ENCODE assay signal across 9 mouse cellular contexts in genomic region chr4:134252911-134253721, GRCm38 (mm10). TPM values are rescaled to one million over a fixed set of nuclear protein-coding genes. Genes with fewer than 3 reads are reported as not detected.
DNase-seq lines count a peak whose midpoint lies in the region; ATAC-seq and TF ChIP-seq lines count a peak whose summit lies in the region.
"Had no signal": no experiment of that assay in that cellular context is flagged by ENCODE, and none has a peak within 500 bp of the region (broad histone marks: within the 10 kb centered on the region; RNA-seq: fewer than 3 reads in every experiment).

No protein-coding gene starts in this region.

- ATAC-seq in heart, embryonic 13.5 days (ENCODE audit: extremely low read depth, insufficient number of reproducible peaks, low FRiP score, low TSS enrichment) = no peak
- no peak for ATAC-seq in forebrain, embryonic 13.5 days
- ATAC-seq in kidney, postnatal 0 days (replicated peaks; ENCODE audit: low FRiP score, low read depth) = no peak
- no peak for ATAC-seq in CD4-positive, CD25-positive, alpha-beta regulatory T cell, adult 4 months

- DNase-seq in heart, postnatal 14 days = no peak
- peak; percentile 41 for DNase-seq in kidney, postnatal 0 days (ENCODE audit: low spot score)
- no peak for DNase-seq in cerebellum, postnatal 14 days
- no peak for DNase-seq in right cerebral cortex, postnatal 36 days (ENCODE audit: low spot score in 2 of 2)
- DNase-seq: cerebellum, adult 9-11 months had no signal

- H3K4me1 ChIP-seq in heart, embryonic 13.5 days = peaks cover 88% of the 10 kb centered on the region
- H3K4me1 ChIP-seq in forebrain, embryonic 13.5 days = peaks cover 64% of the 10 kb centered on the region
- peaks cover 37% of the 10 kb centered on the region for H3K4me1 ChIP-seq in kidney, postnatal 0 days (replicated peaks; ENCODE audit: insufficient read depth, low read length)

- no peak for TF ChIP-seq POLR2A in myocyte (IDR thresholded peaks at IDR 0.05; ENCODE audit: insufficient read length, low read depth)

- peak overlapping the region; percentile 96 for H3K4me2 ChIP-seq in heart, embryonic 13.5 days
- peak overlapping the region; percentile 26; the same call in 1 of the 2 replicates for H3K4me2 ChIP-seq in forebrain, embryonic 13.5 days
- peak overlapping the region; percentile 85 for H3K4me2 ChIP-seq in kidney, postnatal 0 days (ENCODE audit: low read length)
- H3K4me2 ChIP-seq in myocyte (ENCODE audit: low read depth) = peak overlapping the region; percentile 32

- H3K27ac ChIP-seq in heart, embryonic 13.5 days (replicated peaks) = peak overlapping the region; percentile 58
- H3K27ac ChIP-seq in forebrain, embryonic 13.5 days = no peak overlapping the region
- H3K27ac ChIP-seq in kidney, postnatal 0 days = peak overlapping the region; percentile 77

- H3K79me2 ChIP-seq in myocyte (ENCODE audit: control insufficient read depth, insufficient read depth) = no peaks in the 10 kb centered on the region

- H3K9ac ChIP-seq in heart, embryonic 13.5 days = peak overlapping the region; percentile 77
- 0 out of 2 replicates have a peak overlapping the region, but pooled peaks have one; percentile 31 for H3K9ac ChIP-seq in forebrain, embryonic 13.5 days
- H3K9ac ChIP-seq in kidney, postnatal 0 days (ENCODE audit: low read depth, low read length) = peak overlapping the region; percentile 49; the same call in 1 of the 2 replicates

- no peak for TF ChIP-seq CTCF in kidney, postnatal 0 days (IDR thresholded peaks at IDR 0.05; ENCODE audit: low read depth)

- intact Hi-C loops in heart, postnatal 14 days (cut with DNase I) = loop anchor here (10.0 kb wide), 1 partner anchor 222 kb away; no protein-coding TSS in a partner anchor

- peaks cover 69% of the 10 kb centered on the region for H3K27me3 ChIP-seq in heart, embryonic 13.5 days (replicated peaks)
- peaks cover 87% of the 10 kb centered on the region for H3K27me3 ChIP-seq in forebrain, embryonic 13.5 days
- H3K27me3 ChIP-seq in kidney, postnatal 0 days (ENCODE audit: insufficient read depth, low read length) = peaks cover 26% of the 10 kb centered on the region
- peaks cover 64% of the 10 kb centered on the region for H3K27me3 ChIP-seq in myocyte (ENCODE audit: control insufficient read depth, insufficient read depth, insufficient read length)

- H3K9me3 ChIP-seq in heart, embryonic 13.5 days = no peaks in the 10 kb centered on the region
- H3K9me3 ChIP-seq in forebrain, embryonic 13.5 days (replicated peaks) = no peaks in the 10 kb centered on the region
- no peaks in the 10 kb centered on the region for H3K9me3 ChIP-seq in kidney, postnatal 0 days (replicated peaks; ENCODE audit: low read length)

- H3K4me3 ChIP-seq in heart, embryonic 13.5 days = peak overlapping the region; percentile 60
- peak overlapping the region; percentile 15 for H3K4me3 ChIP-seq in forebrain, embryonic 13.5 days
- peak overlapping the region; percentile 42 for H3K4me3 ChIP-seq in kidney, postnatal 0 days (replicated peaks; ENCODE audit: low read depth, low read length)
- no peak overlapping the region for H3K4me3 ChIP-seq in myocyte

- H3K36me3 ChIP-seq in heart, embryonic 13.5 days = no peaks in the 10 kb centered on the region
- H3K36me3 ChIP-seq in forebrain, embryonic 13.5 days (ENCODE audit: poor library complexity, severe bottlenecking) = no peaks in the 10 kb centered on the region
- no peaks in the 10 kb centered on the region for H3K36me3 ChIP-seq in kidney, postnatal 0 days (ENCODE audit: insufficient read depth, low read length)
- no peaks in the 10 kb centered on the region for H3K36me3 ChIP-seq in myocyte (ENCODE audit: control insufficient read depth, insufficient read depth)

- 26% methylated on average over 15 of the region's 15 CpGs for WGBS in heart, embryonic 13.5 days
- 13% methylated on average over 15 of the region's 15 CpGs for WGBS in forebrain, embryonic 13.5 days
- WGBS in kidney, postnatal 0 days = 21% methylated on average over 15 of the region's 15 CpGs

- H3ac ChIP-seq in myocyte (ENCODE audit: control insufficient read depth, insufficient read length) = no peak overlapping the region

TF ChIP-seq in myocyte, 11 proteins besides CTCF, POLR2A, EP300 and RAD21:
- no peak for TF ChIP-seq TCF3 (IDR thresholded peaks at IDR 0.05; ENCODE audit: insufficient read length, low read depth)
- TF ChIP-seq SRF (IDR thresholded peaks at IDR 0.05; ENCODE audit: control insufficient read depth, insufficient read length, low read depth) = no peak
- TF ChIP-seq E2F4 (IDR thresholded peaks at IDR 0.05; ENCODE audit: insufficient read depth) = no peak
- no peak for TF ChIP-seq MYOG (IDR thresholded peaks at IDR 0.05; ENCODE audit: control insufficient read depth in 1 of 3, insufficient read depth in 1 of 3, insufficient read length in 2 of 3, low read depth in 2 of 3)
- TF ChIP-seq USF1 (IDR thresholded peaks at IDR 0.05; ENCODE audit: low read depth) = no peak
- TF ChIP-seq CEBPB (IDR thresholded peaks at IDR 0.05; ENCODE audit: insufficient read depth, poor library complexity, severe bottlenecking) = no peak
- no peak for TF ChIP-seq POLR2AphosphoS2 (IDR thresholded peaks at IDR 0.05; ENCODE audit: insufficient read length, low read depth)
- no peak for TF ChIP-seq MYOD1 (IDR thresholded peaks at IDR 0.05; ENCODE audit: control insufficient read depth in 1 of 3, insufficient read length in 2 of 3, low read depth in 2 of 3)
- no peak for TF ChIP-seq MAX (IDR thresholded peaks at IDR 0.05; ENCODE audit: low read depth)
- TF ChIP-seq REST (IDR thresholded peaks at IDR 0.05; ENCODE audit: insufficient read depth, insufficient read length) = no peak
- no peak for TF ChIP-seq TCF12 (IDR thresholded peaks at IDR 0.05; ENCODE audit: insufficient read depth, poor library complexity, severe bottlenecking)

RNA-seq across cellular contexts. Expression of gene Grrp1, which starts 0.8 kb away (rescaled TPM):
- 4.3 and 5.0 TPM in 2 replicates for polyA plus RNA-seq in heart, embryonic 13.5 days (2015; fragmentation: Nextera tagmentation; extraction: Ambion mirVana)
- total RNA-seq in heart, postnatal 14 days (2021) = 10 to 100 TPM in 1 of 2 experiments, 1 to 10 TPM in 1; 8.6 to 13.8 TPM
- 4.7 and 5.1 TPM in 2 replicates for polyA plus RNA-seq in forebrain, embryonic 13.5 days (2015; fragmentation: Nextera tagmentation; extraction: Ambion mirVana)
- polyA plus RNA-seq in kidney, postnatal 0 days (2015; fragmentation: Nextera tagmentation; extraction: Ambion mirVana) = 10.8 and 12.3 TPM in 2 replicates
- 0.17 TPM for polyA plus RNA-seq in myocyte (2012; fragmentation: generic; extraction: Trizol)
- not detected for polyA plus RNA-seq in CD4-positive, CD25-positive, alpha-beta regulatory T cell, adult 4 months (2017; shearing (Covaris generic))

RNA-seq across cellular contexts. Expression of gene Gm30191, which starts 6.4 kb away (rescaled TPM):
- not detected in 2 replicates for polyA plus RNA-seq in heart, embryonic 13.5 days (2015; fragmentation: Nextera tagmentation; extraction: Ambion mirVana)
- not detected for total RNA-seq in heart, postnatal 14 days (2021)
- polyA plus RNA-seq in forebrain, embryonic 13.5 days (2015; fragmentation: Nextera tagmentation; extraction: Ambion mirVana) = not detected in 2 replicates
- not detected in 2 replicates for polyA plus RNA-seq in kidney, postnatal 0 days (2015; fragmentation: Nextera tagmentation; extraction: Ambion mirVana)
- not detected for polyA plus RNA-seq in myocyte (2012; fragmentation: generic; extraction: Trizol)
- polyA plus RNA-seq in CD4-positive, CD25-positive, alpha-beta regulatory T cell, adult 4 months (2017; shearing (Covaris generic)) = not detected

RNA-seq across cellular contexts. Expression of gene Zfp593, which starts 7.7 kb away (rescaled TPM):
- polyA plus RNA-seq in heart, embryonic 13.5 days (2015; fragmentation: Nextera tagmentation; extraction: Ambion mirVana) = 9.2 and 9.9 TPM in 2 replicates
- 1 to 10 TPM; 2.4 to 3.3 TPM for total RNA-seq in heart, postnatal 14 days (2021)
- 16.6 and 17.2 TPM in 2 replicates for polyA plus RNA-seq in forebrain, embryonic 13.5 days (2015; fragmentation: Nextera tagmentation; extraction: Ambion mirVana)
- 14.0 and 16.3 TPM in 2 replicates for polyA plus RNA-seq in kidney, postnatal 0 days (2015; fragmentation: Nextera tagmentation; extraction: Ambion mirVana)
- 15.7 TPM for polyA plus RNA-seq in myocyte (2012; fragmentation: generic; extraction: Trizol)
- polyA plus RNA-seq in CD4-positive, CD25-positive, alpha-beta regulatory T cell, adult 4 months (2017; shearing (Covaris generic)) = 1 to 10 TPM; 4.3 to 6.8 TPM

RNA-seq across cellular contexts. Expression of gene E130218I03Rik, which starts 9.7 kb away (rescaled TPM):
- 0.17 and 0.21 TPM in 2 replicates for polyA plus RNA-seq in heart, embryonic 13.5 days (2015; fragmentation: Nextera tagmentation; extraction: Ambion mirVana)
- total RNA-seq in heart, postnatal 14 days (2021) = not detected
- 0.65 and 0.68 TPM in 2 replicates for polyA plus RNA-seq in forebrain, embryonic 13.5 days (2015; fragmentation: Nextera tagmentation; extraction: Ambion mirVana)
- 0.08 and 0.29 TPM in 2 replicates for polyA plus RNA-seq in kidney, postnatal 0 days (2015; fragmentation: Nextera tagmentation; extraction: Ambion mirVana)
- 0.43 TPM for polyA plus RNA-seq in myocyte (2012; fragmentation: generic; extraction: Trizol)
- polyA plus RNA-seq in CD4-positive, CD25-positive, alpha-beta regulatory T cell, adult 4 months (2017; shearing (Covaris generic)) = 1 to 10 TPM in 1 of 2 experiments, not detected in 1; 3.7 TPM

RNA-seq across cellular contexts. Expression of gene Cnksr1, which starts 14.9 kb away (rescaled TPM):
- 1.3 and 1.5 TPM in 2 replicates for polyA plus RNA-seq in heart, embryonic 13.5 days (2015; fragmentation: Nextera tagmentation; extraction: Ambion mirVana)
- total RNA-seq in heart, postnatal 14 days (2021) = 1 to 10 TPM; 2.3 to 3.2 TPM
- polyA plus RNA-seq in forebrain, embryonic 13.5 days (2015; fragmentation: Nextera tagmentation; extraction: Ambion mirVana) = not detected in 2 replicates
- polyA plus RNA-seq in kidney, postnatal 0 days (2015; fragmentation: Nextera tagmentation; extraction: Ambion mirVana) = 8.3 and 9.2 TPM in 2 replicates
- 0.29 TPM for polyA plus RNA-seq in myocyte (2012; fragmentation: generic; extraction: Trizol)
- not detected for polyA plus RNA-seq in CD4-positive, CD25-positive, alpha-beta regulatory T cell, adult 4 months (2017; shearing (Covaris generic))

Comparison
In these comparisons a context has a peak if more than half of its experiments do, and no peak if none do; other contexts are left out.
1. H3K4me2 ChIP-seq: peak in every context shown above with its lines; median percentile 96 in heart, embryonic 13.5 days; 85 in kidney, postnatal 0 days; 32 in myocyte; 26 in forebrain, embryonic 13.5 days.